In genomic region chr1:7396867-7397806, GRCm38 (mm10) we compare ENCODE assay signal across 8 mouse cellular contexts.
DNase-seq lines count a peak whose midpoint lies in the region; ATAC-seq lines count a peak whose summit lies in the region.

No protein-coding gene starts in this region.

- no peaks in the 10 kb centered on the region for H3K4me1 ChIP-seq in kidney, embryonic 14.5 days (ENCODE audit: control insufficient read depth, insufficient read depth, low read length)
- peaks cover 4% of the 10 kb centered on the region; the same call in 1 of the 2 replicates for H3K4me1 ChIP-seq in liver, embryonic 12.5 days
- H3K4me1 ChIP-seq in neural tube, embryonic 11.5 days (ENCODE audit: control insufficient read depth, insufficient read depth, low read length), result no peaks in the 10 kb centered on the region
- H3K4me1 ChIP-seq in stomach, embryonic 16.5 days (ENCODE audit: control insufficient read depth, insufficient read depth, low read length), result no peaks in the 10 kb centered on the region

- peak overlapping the region; percentile 59; the same call in 1 of the 2 replicates for H3K9ac ChIP-seq in kidney, embryonic 14.5 days (ENCODE audit: low read depth, low read length)
- peak overlapping the region; percentile 70 for H3K9ac ChIP-seq in liver, embryonic 12.5 days
- H3K9ac ChIP-seq in neural tube, embryonic 11.5 days (ENCODE audit: low read length), result peak overlapping the region; percentile 39
- H3K9ac ChIP-seq in stomach, embryonic 16.5 days (ENCODE audit: low read length), result peak overlapping the region; percentile 71

- peak; percentile 80 for DNase-seq in 3T3-L1 (ENCODE audit: low read depth, low spot score)
- peak; percentile 71 for DNase-seq in T-cell, adult 2 months (ENCODE audit: low spot score)
- DNase-seq in embryo, embryonic 9.5 days (ENCODE audit: extremely low spot score), result peak; percentile 72
- DNase-seq in gastrocnemius, postnatal 4 days (ENCODE audit: low spot score in 2 of 2), result peak; percentile 36 to 58
- DNase-seq in neural tube, embryonic 11.5 days (ENCODE audit: low spot score), result peak; percentile 73

- no peaks in the 10 kb centered on the region for H3K9me3 ChIP-seq in kidney, embryonic 14.5 days (ENCODE audit: control insufficient read depth, low read length)
- no peaks in the 10 kb centered on the region for H3K9me3 ChIP-seq in liver, embryonic 12.5 days (replicated peaks)
- H3K9me3 ChIP-seq in neural tube, embryonic 11.5 days (ENCODE audit: control insufficient read depth, low read length), result no peaks in the 10 kb centered on the region
- no peaks in the 10 kb centered on the region for H3K9me3 ChIP-seq in stomach, embryonic 16.5 days (replicated peaks; ENCODE audit: control insufficient read depth, low read length)

- 14% methylated on average over 26 of the region's 26 CpGs for WGBS in kidney, embryonic 14.5 days
- 5% methylated on average over 26 of the region's 26 CpGs for WGBS in liver, embryonic 12.5 days (ENCODE audit: insufficient replicate concordance)
- WGBS in neural tube, embryonic 11.5 days, result 14% methylated on average over 26 of the region's 26 CpGs
- WGBS in stomach, embryonic 16.5 days, result 13% methylated on average over 26 of the region's 26 CpGs

- peak overlapping the region; percentile 71; the same call in 1 of the 2 replicates for H3K27ac ChIP-seq in kidney, embryonic 14.5 days (ENCODE audit: low read depth, low read length)
- H3K27ac ChIP-seq in liver, embryonic 12.5 days, result peak overlapping the region; percentile 70
- no peak overlapping the region for H3K27ac ChIP-seq in neural tube, embryonic 11.5 days (ENCODE audit: low read depth, low read length)
- peak overlapping the region; percentile 86 for H3K27ac ChIP-seq in stomach, embryonic 16.5 days (ENCODE audit: low read length)

- H3K4me3 ChIP-seq in kidney, embryonic 14.5 days (ENCODE audit: low read length), result peak overlapping the region; percentile 68
- H3K4me3 ChIP-seq in liver, embryonic 12.5 days, result peak overlapping the region; percentile 73
- peak overlapping the region; percentile 62 for H3K4me3 ChIP-seq in neural tube, embryonic 11.5 days (ENCODE audit: low read depth, low read length)
- peak overlapping the region; percentile 93 for H3K4me3 ChIP-seq in stomach, embryonic 16.5 days (replicated peaks; ENCODE audit: low read length)

- ATAC-seq in kidney, embryonic 14.5 days (ENCODE audit: low FRiP score, low TSS enrichment), result peak; percentile 88
- peak; percentile 88 for ATAC-seq in liver, embryonic 12.5 days
- ATAC-seq in neural tube, embryonic 11.5 days (ENCODE audit: insufficient read depth, low FRiP score, low TSS enrichment), result peak; percentile 88
- ATAC-seq in stomach, embryonic 16.5 days (ENCODE audit: insufficient read depth, low FRiP score), result peak; percentile 88

- H3K4me2 ChIP-seq in kidney, embryonic 14.5 days (replicated peaks; ENCODE audit: low read depth, low read length), result peak overlapping the region; percentile 27
- peak overlapping the region; percentile 94 for H3K4me2 ChIP-seq in liver, embryonic 12.5 days
- H3K4me2 ChIP-seq in neural tube, embryonic 11.5 days (ENCODE audit: low read depth), result peak overlapping the region; percentile 34
- H3K4me2 ChIP-seq in stomach, embryonic 16.5 days (ENCODE audit: low read depth, low read length), result peak overlapping the region; percentile 51

- H3K27me3 ChIP-seq in kidney, embryonic 14.5 days (ENCODE audit: control insufficient read depth, insufficient read depth, low read length), result no peaks in the 10 kb centered on the region
- no peaks in the 10 kb centered on the region for H3K27me3 ChIP-seq in liver, embryonic 12.5 days (replicated peaks)
- no peaks in the 10 kb centered on the region for H3K27me3 ChIP-seq in neural tube, embryonic 11.5 days (ENCODE audit: control insufficient read depth, insufficient read depth, low read length)
- no peaks in the 10 kb centered on the region for H3K27me3 ChIP-seq in stomach, embryonic 16.5 days (ENCODE audit: control insufficient read depth, insufficient read depth, low read length)

- no peaks in the 10 kb centered on the region for H3K36me3 ChIP-seq in kidney, embryonic 14.5 days (ENCODE audit: control insufficient read depth, insufficient read depth, low read length)
- no peaks in the 10 kb centered on the region for H3K36me3 ChIP-seq in liver, embryonic 12.5 days
- H3K36me3 ChIP-seq in neural tube, embryonic 11.5 days (ENCODE audit: control insufficient read depth, insufficient read depth, low read length), result no peaks in the 10 kb centered on the region
- H3K36me3 ChIP-seq in stomach, embryonic 16.5 days (ENCODE audit: control insufficient read depth, insufficient read depth, low read length), result no peaks in the 10 kb centered on the region

Comparison
In these comparisons a context has a peak if more than half of its experiments do, and no peak if none do; other contexts are left out.
1. H3K4me2 ChIP-seq: peak in every context shown above with its lines; median percentile 94 in liver, embryonic 12.5 days; 51 in stomach, embryonic 16.5 days; 34 in neural tube, embryonic 11.5 days; 27 in kidney, embryonic 14.5 days.